Mouse (Mus musculus): ENCODE measurements at regions not wholly inside any gene's neighbourhood (a gene's known extent, or its start where the extent isn't known, plus 50 kb on each side); places are given as distances from the start of the nearest gene placed in this dataset.

GRCm38 (mm10) chr3:157842872-157843271, 82.0 kb downstream of the Cth start:
- DNase-seq, result no peak

DNA sequence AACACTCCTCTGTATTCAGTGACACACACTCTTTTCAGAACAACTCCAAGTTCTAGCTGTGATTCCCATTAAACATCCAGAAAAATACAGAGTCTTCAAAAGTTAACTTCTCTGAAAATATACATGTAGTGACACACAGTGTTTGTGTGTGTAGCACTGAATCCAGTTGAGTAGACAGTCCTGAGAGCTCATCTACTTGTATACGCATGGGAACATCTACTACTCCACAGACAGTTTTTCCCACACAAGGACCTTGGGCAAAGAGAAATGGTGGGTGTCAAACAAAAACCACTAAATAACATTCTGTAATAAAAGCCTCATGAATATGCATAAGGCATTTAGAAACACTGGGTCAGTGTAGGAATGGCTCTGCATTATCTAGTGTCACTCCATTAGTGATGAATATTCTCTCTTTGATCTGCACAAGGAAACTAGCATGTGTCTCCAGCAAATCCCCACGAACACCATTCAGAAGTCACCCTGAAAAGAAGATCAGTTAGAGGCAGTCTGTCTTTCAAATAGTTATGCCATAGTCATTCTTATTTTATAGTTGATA, 83.6 kb downstream of the Cth start:
- DNase-seq, result no peak

DNA sequence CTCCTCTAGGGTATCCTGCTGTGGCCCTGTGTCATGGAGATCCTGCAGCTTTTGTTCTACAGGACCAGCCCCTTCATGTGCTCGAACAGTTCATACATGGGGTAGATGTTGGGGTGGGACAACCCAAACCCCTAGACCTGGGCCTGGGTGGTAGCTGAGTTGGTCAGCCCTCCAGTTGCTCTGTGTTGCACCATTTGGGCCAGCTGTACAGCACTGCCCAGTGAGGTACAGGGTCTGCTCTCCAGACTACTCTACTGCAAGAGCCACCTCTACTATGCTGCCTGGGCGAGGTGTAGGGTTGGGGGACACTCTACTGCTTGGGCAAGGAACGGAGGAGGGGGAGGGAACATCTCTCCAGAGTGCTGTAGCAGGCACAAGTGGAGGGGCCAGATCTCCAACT, 120.6 kb downstream of the Cth start:
- DNase-seq, result no peak

DNA sequence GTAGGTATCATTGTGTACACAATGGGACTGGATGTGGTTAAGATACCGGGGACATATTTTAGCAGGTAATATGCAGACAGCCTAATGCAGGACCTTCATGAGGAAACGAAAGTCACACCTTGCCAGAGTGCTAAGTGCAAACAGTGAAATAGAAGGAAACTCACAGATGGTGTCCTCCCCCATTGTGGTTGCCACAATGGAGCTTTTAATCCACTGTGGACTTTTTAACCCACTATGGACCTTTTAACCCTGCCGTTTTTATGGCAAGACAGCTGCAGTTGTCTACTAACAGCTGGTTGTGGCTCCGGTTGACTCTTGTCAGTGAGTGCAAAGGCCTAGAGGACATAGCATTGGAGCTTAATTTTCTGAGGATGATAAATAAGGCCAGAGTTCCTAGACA, 121.5 kb downstream of the Cth start:
- no peak for DNase-seq

DNA sequence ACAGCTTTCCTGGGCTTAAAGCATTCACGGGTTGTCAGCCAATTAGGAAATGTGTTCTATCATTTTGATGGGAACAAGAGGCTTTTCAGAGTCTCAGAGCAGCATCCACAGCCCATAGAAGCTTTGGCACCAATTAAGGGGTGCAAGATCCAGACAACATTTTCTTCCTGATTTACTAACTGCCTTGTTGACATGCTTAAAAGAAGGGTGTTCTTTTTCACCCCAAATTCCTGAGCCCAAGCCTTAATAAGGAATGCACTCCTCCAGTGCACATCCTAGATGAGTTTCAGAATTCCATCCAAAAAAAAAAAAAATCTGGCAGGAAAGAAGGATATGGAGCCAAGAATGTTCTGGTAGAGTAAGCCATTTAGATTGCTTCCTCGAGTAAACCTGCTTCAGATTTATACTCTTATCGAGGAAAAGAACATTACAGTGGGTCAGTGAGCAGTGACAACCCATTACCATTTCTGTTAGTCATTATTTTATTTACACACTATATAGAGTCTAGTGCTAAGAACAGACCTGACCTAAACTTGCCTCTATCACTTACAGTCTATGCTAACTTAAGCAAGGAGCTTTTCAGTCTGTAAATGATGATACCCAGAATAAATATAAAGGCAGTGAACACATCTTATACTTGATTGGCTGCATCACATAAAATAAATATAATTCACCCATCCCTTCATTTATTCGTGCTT, 137.2 kb downstream of the Cth start:
- DNase-seq, result no peak

DNA sequence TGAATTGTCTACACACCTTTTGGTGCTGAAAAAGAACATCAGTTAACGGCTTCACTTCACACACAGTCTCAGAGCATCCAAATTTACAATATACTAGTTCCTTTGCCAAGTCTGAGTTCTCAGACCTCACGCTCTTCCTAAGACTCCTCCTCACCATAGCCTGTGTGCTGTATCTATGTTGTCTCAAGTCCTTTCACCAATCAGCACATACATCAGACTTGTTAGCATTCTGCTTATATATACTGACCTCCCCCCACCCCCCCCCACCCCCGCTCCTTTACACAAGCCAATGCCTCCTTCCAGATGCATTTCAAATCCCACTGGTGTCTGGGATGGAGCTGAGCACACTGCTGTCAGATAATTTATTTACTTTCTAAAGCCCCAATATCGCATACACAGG, 143.8 kb downstream of the Cth start:
- DNase-seq, result no peak

- no peak for DNase-seq
Observed at GRCm38 (mm10) chr3:157777779-157778178, 147.1 kb downstream of the Cth start.

DNA sequence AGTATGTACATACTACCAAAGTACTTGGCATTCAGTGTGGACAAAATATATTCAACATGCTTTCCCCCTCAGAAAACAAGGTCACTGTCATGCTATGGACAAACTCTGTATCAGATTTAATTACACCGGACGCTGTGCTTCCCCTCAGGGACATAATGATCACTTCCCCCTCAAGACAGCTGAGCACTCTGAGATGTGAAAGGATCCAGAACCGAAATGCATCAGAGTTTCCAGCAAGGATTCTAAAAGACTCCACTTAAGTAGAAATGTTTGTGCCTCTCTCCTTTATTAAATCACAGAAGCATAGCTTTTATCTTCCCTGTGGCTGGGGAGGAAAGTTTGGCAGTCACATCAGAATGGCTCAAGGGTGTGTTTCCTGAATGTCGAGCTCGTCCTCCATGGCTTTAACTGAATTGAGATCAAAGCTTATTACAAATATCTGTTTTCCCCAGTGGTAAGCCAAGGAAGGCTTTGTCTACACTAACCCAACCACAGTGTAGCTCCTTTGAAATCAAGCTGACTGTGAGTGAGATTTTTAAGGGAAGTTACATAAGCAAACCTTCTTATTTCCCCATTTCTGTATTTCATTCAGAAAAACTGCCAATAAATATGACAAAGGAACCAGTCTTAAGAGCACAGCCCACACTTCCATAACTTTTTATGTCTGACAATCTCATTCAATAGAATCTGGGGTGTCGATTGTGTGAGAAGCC, 161.2 kb downstream of the Cth start:
- DNase-seq, result no peak

GRCm38 (mm10) chr3:157759856-157760255, 165.0 kb downstream of the Cth start:
- DNase-seq, result no peak

DNA sequence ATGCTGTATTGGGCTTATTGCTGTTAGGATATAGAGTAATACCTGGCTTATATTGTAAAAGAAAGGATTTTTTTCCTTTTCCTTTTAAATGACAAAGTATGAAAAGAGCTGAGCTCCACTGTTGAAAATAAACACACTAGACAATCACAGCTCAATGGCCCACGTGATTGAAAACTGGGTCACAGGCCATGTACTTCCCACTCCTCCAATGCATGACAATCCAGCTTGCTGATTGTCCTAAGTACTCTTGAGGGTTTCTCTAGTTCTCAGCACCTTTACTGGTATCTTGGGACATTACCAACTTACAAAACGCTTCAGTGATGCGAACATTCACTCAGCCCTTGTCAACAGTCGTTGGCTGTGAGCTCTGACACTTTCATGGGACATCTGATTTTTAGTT, 170.1 kb downstream of the Cth start:
- no peak for DNase-seq

- no peak for DNase-seq
Observed at GRCm38 (mm10) chr3:157750266-157750665, 174.6 kb downstream of the Cth start.

- DNase-seq, result no peak
Observed at GRCm38 (mm10) chr3:157748395-157749037, 176.4 kb downstream of the Cth start.

GRCm38 (mm10) chr3:157743000-157743399, 176.3 kb downstream of the Ptger3 start:
- no peak for DNase-seq

DNA sequence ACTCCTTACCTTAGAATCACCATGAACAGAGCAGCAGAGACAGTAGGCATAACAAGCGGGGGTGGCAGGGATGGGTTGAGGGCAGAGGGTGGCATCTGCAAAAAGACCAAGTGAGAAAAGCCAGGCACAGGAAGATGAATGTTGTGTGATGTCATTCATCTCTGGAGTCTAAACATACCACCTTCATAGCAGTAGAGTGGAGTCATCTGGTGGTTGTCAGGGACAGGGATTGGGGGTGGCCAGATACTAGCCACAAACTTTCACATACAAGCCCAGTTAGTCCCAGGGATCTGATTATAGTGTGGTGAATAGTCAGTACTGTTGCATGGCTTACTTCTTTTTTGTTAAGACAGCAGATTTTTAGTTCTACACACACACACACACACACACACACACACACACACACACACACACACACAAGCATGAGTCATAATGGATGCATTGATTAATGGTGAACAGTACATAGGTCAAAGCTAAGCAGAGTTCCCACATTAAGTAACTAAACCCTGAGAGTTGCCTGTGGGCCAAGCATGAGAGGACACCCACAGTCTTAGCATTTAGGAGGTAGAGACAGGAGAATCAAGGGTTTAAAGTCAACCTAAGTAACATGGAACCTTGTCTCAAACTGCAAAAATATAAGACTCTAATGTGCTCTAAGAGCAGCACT, 173.1 kb downstream of the Ptger3 start:
- no peak for DNase-seq

DNA sequence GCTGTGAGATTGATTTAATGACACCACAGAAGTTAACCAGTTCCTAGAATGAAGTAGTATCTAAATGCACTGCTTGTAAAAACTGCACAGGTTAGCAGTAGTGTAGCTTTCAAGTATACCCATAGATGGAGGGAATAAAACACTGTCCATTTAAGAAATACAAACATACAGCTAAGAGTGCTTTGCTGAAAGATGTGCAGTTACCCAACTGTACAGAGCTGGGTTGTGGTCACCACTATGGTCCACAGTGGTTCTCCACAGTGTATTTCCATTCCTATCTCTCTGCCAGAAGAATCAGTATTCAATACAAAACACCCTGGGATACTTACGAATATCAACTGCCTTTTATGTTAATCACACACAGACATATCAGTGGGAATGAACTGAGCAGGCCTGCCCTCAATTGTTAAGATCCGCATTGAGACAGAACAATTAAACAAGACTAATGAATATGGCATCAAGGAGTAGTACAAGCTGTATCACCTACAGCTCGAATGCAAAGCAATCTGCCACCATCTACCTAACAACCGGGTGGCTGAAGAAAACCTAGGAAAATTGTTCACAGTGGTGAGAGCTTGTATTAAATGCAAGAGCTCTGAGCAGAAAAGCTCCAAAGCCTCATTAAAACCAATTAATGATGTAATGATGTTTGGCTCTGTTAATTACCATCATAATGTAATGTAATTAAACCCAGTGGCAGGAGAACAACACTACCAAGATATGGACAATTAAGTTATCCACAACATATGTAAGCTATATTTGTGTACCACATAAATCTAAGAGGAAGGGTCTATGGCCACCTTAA, 165.6 kb downstream of the Ptger3 start:
- no peak for DNase-seq

DNA sequence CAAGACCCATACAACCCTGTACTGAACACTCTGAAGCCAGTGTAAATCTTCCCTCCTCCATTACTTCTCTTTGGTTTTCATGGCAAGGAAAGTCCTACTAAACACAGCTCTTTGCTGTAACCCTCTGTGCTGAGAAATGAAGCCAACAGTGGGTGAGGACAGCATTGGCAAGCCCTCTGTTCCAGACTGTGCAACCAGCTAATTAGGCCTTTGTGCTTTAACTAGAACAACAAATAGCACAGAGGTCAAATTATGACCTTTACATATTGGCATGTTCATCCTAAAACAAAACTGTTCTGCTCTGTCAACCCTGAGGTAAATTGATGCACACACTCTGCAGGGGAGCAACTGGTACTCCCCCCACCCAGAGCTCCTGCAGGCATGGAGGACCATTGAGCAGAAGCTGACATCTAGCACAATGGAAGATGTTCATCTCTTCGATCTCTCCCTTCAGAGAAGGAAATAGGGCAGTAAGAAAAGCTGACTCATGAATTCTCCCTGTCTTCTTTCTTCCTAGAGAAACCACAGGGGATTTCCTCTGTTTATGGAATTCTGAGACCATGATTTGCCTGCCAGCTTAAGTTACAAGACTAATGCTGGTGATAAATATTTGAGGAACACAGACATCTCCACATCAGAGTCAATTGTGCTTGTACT, 163.1 kb downstream of the Ptger3 start:
- no peak for DNase-seq

DNA sequence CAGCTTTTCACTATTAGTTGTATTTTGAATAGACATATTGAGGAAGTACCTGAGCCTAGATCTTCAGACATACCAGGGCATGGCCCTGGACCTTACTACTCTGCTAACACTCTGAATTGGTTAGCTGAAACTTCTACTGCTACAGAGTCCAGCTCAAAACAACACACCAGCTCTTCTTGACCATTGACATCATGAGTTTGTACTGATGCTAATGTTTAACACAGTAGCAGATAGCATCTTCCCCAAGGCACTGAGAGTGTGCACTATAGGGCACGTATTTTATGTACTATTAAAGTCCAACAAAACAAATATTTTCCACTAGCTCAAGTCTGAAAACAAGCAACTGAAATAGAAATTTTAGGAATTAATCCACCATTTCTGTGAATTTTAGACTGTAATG, 157.8 kb downstream of the Ptger3 start:
- DNase-seq, result no peak

GRCm38 (mm10) chr3:157723184-157723583, 156.5 kb downstream of the Ptger3 start:
- no peak for DNase-seq

DNA sequence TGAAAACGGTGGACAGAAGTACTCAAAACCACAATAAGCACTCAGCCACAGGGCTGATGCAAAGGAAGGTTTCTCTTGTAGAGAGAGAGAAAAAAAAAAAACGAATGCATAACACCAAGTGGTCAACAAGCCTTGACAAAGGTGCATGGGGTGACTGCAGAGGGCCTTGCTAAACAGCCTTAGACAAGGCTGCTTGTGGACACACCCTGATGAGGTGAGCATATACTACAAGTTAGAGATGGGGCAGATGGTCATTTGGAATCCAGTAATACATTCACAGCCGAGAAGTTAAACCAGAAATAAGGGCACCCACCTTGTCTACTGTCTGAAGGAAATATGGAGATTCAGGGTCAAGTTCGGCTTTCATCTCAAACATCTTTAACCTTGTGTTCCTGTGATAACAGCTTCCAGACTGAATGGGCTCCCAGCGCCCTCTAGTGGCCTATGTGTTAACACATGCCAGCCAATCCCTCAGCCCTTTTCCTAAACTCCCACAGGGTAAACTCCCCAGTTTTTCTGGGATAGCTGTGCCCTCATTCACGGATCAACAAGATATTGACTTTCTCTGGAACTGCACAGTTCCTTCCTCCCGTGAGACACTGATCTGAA, 150.7 kb downstream of the Ptger3 start:
- peak; percentile 62 for DNase-seq

DNA sequence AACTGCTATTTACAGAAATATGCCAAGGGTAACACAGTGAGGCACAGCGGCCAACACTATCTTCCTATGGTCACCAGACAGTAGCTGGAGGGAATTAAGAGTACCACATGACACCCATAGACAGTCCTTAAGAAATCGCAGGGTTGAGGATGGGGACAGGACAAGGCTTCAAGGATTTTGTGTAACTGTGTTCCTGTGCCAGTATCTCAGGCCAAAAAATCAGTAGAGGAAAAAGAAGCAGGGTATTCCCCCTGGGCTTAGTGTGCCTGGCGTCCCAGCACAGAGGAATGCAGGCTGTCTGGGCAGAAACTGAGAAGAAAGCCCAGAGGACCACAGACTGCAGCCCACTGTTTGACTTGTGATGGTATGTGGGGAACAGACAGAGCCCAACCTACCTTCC, 147.3 kb downstream of the Ptger3 start:
- DNase-seq, result peak; percentile 8
